Mouse (Mus musculus) bone marrow macrophage, adult 2 months (primary cell): Measurements from ENCODE around the gene Thyn1. TPM values are rescaled to one million over a fixed set of nuclear protein-coding genes. Genes with fewer than 3 reads are reported as not detected.

Source experiments
- H3K27ac ChIP-seq: 2 replicates; pipeline ENCODE4 v1.5.1; 2012; ENCODE audit warnings: low read depth, low read length; ENCODE audit not compliant: insufficient read depth
- H3K4me1 ChIP-seq: 2 replicates; pipeline ENCODE4 v1.6.1; 2012; ENCODE audit warnings: low read length; ENCODE audit not compliant: control insufficient read depth, insufficient read depth
- H3K4me3 ChIP-seq: 2 replicates; pipeline ENCODE4 v1.5.1; 2012; ENCODE audit warnings: mild to moderate bottlenecking, low read length, moderate library complexity; ENCODE audit not compliant: insufficient read depth
- CTCF ChIP-seq: IDR thresholded peaks from 2 replicates; pipeline ENCODE4 v1.5.1; 2012; ENCODE audit warnings: low read depth, mild to moderate bottlenecking, low read length, moderate library complexity
- POLR2A ChIP-seq: IDR thresholded peaks from 2 replicates; pipeline ENCODE4 v1.6.1; 2012; ENCODE audit warnings: mild to moderate bottlenecking, low read depth, low read length, borderline replicate concordance
- polyA plus RNA-seq: library from polyadenylated mRNA; stranded (reverse); fragments of >200 nt; gene quantifications from 2 replicates; pipeline ENCODE4 v1.2.4, GENCODE M21; 2012; ENCODE audit not compliant: missing spikeins, insufficient read depth, insufficient read length

Gene Thyn1
- polyA plus RNA-seq = 34.3 and 37.4 TPM in 2 replicates

DNA sequence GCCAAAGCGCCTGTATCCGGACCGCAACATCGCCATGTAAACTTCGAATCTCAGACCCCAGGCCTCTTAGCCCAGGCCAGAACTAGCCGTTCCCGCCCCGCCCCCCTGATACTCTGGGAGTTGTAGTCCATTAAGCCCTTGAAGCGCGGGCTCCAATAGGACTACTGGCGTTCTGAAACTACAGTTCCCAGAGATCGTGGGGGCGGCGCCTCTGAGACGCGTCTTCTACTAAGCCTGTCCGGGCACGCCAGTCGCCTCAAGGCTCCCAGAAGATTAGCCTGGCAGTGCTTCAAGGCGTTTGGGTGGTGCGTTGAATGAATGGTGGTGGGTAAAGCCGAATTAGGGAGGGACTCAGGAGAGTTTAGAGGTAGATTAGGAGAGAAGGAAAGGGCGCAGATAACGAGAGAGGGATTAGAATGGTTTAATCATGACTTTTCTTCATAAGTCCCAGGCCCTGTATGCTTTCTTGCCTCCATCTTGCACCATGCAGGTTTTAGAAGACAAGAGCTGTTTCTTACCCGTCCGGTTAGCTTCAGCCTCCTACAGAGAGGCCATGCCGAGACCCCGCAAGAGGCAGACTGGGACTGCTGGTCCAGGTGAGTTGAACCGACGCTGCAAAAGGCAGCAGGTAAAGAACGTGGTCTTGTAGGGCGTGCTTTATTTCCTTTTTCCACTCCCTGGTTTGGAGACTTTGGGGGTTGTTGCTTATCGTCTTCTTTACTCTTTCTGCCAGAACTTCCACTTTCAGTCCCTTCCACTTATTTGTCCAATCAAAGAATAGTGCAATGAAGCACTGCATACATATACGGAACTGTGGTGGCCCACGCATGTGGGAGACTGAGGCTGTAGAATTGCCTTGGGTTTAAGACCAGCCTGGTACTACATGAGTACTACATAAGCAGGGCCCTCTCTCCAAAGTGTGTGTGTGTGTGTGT lies at the start of gene Thyn1, which contains the start of gene Acad8:
Thyn1 (plus strand) TSS at position 250 of the 935 bp plus-strand sequence.
Acad8 (minus strand) TSS at position 106 of the 935 bp plus-strand sequence.
- H3K4me1 ChIP-seq = peaks cover 27% of the 10 kb centered on the region
- peak within 1 kb of the TSS; percentile 79 for H3K27ac ChIP-seq
- TF ChIP-seq CTCF = no peak
- TF ChIP-seq POLR2A = no peak
- peak within 1 kb of the TSS; percentile 79 for H3K4me3 ChIP-seq

DNA sequence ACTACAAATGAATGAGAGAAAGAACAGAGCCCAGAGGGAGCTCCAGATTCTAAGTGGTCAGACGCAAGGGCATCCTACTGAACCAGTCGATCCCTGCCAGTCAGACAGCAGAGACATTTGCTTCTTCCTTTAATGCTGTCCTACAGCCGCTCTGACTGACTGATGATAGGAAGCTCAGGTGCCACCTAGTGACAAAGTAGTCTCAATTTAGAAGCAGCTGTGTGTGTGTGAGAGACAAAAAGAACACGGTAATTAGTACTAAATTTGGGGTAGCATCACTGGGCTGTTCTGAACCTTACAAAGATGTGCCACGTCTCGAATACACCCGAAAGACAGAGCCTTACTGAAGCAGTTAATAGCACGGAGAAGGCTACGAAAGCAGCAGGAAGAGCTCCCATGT lies 21.8 kb upstream of the Thyn1 start:
- Histone ChIP-seq H3K27ac (no peak overlapping the region), H3K4me3 (no peak overlapping the region), H3K4me1 (no peaks in the 10 kb centered on the region)
- TF ChIP-seq POLR2A = no peak
- TF ChIP-seq CTCF = no peak

DNA sequence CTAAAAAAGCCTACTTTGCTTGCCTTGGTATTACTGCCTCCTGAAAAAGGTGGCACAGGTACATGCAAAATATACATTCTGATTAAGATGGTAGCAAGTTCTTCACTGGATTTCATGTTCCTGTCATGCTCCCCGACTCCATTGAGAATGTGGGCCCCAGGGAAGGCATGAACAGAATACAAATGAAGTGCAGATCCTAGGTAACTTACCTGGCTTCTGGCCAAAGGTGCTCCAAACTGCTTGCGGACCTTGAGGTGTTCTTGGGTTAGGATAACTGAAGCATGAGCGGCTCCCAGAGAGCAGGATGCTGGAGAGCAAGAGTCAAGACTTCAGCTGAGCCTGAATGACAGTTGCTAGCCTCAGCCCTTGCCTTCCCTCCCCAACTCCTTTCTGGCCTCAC lies 20.7 kb upstream of the Thyn1 start:
- TF ChIP-seq CTCF = no peak
- no peak for TF ChIP-seq POLR2A
- H3K4me1 ChIP-seq = no peaks in the 10 kb centered on the region
- no peak overlapping the region for H3K4me3 ChIP-seq
- H3K27ac ChIP-seq = no peak overlapping the region

DNA sequence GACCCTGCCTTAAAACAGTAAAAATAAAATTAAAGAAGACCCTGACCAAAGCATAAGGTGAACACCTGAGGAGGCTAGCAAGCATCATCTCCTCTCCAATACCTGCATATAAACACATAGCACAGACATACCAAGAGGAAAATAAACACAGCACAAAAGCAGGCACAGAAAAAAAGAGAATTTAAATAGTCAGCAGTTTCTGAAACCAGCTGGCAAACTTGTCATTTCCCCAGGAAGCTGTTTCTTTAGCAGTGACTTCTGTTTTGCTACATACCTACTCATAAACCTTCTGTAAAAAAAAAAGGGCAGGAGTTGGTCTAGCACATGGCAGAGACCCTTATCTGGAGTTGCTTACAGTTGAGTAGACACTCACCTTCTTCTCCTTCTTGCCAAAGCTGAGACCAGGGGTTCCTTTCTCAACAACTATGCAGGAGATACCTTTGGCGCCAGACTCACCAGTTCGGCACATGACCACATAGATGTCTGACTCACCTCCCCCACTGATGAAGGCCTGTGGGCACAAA lies 14.4 kb upstream of the Thyn1 start:
- TF ChIP-seq POLR2A = no peak
- TF ChIP-seq CTCF = no peak
- Histone ChIP-seq H3K4me3 (no peak overlapping the region), H3K4me1 (peaks cover 10% of the 10 kb centered on the region), H3K27ac (peak overlapping the region; percentile 37)

DNA sequence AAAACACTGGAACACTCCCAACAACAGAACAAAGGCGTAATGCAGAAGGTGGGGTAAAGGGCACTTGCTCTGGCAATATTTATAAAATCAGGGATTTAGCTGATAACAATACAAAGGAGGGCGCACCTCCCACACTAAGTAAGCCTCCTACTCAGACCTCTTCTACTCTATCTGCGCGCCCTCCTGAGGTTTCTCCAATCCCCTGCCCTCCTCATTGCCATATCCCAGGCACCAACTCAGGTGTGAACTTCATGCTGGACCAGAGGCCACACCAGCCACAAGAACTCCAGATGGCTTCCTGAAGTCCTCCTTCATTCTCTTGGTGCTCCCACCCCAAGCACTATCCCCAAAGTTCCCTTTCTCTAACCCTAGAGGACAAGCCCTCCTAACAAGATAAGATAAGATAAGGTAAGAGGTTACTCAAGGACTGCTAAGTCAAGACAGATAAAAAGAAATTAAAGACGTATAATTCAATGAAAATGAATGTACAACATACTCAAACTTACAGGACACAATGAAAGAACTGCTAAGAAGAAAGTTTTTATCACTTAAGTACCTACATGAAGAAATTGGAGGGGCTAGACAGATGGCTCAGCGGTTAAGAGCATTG lies 13.7 kb upstream of the Thyn1 start:
- TF ChIP-seq CTCF (no peak), POLR2A (no peak)
- H3K4me1 ChIP-seq = peaks cover 10% of the 10 kb centered on the region
- no peak overlapping the region for H3K4me3 ChIP-seq
- H3K27ac ChIP-seq = no peak overlapping the region; the same call in 1 of the 2 replicates

DNA sequence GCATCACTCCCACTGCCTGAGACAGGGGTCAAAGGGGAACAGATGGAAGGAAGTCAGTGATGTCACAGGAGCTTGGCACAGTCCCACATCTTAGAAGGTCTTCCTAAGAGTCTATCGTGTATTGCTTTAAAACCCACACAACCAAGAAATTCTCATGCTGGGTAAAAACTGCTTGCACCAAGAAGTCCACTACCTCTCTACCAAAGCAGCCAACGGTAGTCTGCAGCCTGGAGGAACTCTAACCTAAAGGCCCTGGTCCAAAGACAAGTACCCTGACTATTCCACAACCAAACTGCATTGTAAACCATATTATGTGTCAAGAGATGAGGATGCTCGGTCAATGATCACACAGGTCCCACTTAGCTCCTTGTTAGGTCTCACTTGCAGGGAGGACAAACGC lies 9.3 kb upstream of the Thyn1 start:
- no peak for TF ChIP-seq CTCF
- no peak overlapping the region for H3K27ac ChIP-seq
- no peak overlapping the region for H3K4me3 ChIP-seq
- peaks cover 10% of the 10 kb centered on the region for H3K4me1 ChIP-seq

DNA sequence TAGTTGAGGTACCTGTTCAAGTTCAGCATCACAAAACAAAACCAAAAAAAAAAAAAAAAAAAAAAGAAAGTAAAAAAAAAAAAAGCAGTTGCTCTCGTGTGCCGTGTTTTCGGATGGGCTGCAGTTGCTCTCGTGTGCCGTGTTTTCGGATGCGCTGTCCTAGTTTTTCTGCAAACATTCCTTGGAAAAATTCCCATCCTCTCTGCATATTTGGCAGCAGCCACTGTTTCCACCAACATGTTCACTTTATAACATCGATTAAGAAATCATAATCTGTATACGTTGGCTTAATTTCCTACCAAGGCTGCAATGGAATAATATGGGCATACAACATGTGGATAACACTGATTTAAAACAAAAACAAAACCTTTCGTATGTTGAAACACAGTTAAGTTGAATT lies 6.4 kb upstream of the Thyn1 start:
- Histone ChIP-seq H3K27ac (no peak overlapping the region), H3K4me1 (peaks cover 18% of the 10 kb centered on the region), H3K4me3 (no peak overlapping the region)
- no peak for TF ChIP-seq CTCF
- TF ChIP-seq POLR2A = no peak

DNA sequence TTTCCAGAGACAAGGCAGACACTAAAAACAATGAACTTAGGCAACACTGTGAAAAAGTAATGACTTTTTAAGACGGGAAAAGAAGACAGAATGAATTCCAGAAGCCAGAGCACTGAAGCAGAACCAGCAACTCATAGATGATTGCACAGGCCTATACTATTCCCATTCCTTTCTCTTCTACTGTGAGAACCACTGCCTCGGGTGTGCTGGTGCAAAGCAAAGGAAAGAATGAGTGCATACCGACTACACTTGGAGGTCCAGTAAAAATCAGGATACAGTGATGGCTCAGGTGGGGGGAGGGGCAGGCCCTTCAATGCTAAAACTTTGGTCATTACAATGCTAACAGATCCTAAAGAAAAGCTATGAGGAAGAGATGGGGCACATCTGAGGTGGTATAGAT lies 5.6 kb upstream of the Thyn1 start:
- no peak overlapping the region for H3K27ac ChIP-seq

DNA sequence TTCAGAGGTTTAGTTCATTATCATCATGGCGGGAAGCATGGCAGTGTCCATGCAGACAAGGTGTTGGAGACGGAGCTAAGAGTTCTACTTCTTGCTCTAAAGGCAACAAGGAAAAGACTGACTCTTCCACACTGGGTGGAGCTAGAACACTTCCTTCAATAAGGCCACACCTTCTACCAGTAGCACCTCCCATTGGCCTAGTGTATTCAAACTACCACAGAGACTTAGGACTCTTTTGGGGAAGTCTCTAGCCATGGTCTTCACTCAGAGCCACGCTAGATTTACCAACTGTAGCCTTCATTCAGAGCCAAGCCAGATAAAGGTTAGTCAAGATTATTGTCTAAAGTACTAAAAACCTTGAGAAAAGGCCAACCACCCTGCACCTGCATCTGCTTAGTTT lies 2.4 kb upstream of the Thyn1 start:
- no peak for TF ChIP-seq POLR2A
- no peak for TF ChIP-seq CTCF
- peaks cover 27% of the 10 kb centered on the region for H3K4me1 ChIP-seq
- peak overlapping the region; percentile 2; the same call in 1 of the 2 replicates for H3K27ac ChIP-seq
- H3K4me3 ChIP-seq = no peak overlapping the region

More for the DNA sequence above, 5.6 kb upstream of the Thyn1 start:
- TF ChIP-seq CTCF (no peak), POLR2A (no peak)
- Histone ChIP-seq H3K4me3 (no peak overlapping the region), H3K4me1 (peaks cover 20% of the 10 kb centered on the region)

DNA sequence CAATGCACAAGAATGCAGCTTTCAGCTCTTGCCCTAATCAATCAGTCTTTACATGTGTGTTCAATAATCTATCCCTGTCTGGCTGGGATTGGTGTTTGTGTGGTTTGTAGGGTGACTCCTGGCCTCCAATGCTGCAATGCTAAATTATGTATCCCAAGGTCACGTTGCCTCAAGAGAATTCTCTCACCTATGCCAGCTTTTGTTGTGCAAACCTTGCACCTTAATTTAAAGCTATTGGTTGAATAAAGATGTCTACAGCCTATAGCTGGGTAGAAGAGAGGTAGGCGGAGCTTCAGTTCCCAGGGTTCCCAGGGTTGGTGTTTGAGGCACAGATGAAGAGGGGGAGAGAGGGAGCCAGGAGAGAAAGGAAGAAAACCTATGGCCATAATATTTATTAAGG lies 2.0 kb upstream of the Thyn1 start:
- Histone ChIP-seq H3K27ac (peak overlapping the region; percentile 2; the same call in 1 of the 2 replicates), H3K4me1 (peaks cover 27% of the 10 kb centered on the region), H3K4me3 (no peak overlapping the region)
- TF ChIP-seq POLR2A (no peak), CTCF (no peak)
